ENCODE assay signal across 26 mouse cellular contexts in genomic region chr2:27371450-27371849, GRCm38 (mm10). TPM values are rescaled to one million over a fixed set of nuclear protein-coding genes. Genes with fewer than 3 reads are reported as not detected.
DNase-seq lines count a peak whose midpoint lies in the region; ATAC-seq lines count a peak whose summit lies in the region.
"Had no signal": no experiment of that assay in that cellular context is flagged by ENCODE, and none has a peak within 500 bp of the region (broad histone marks: within the 10 kb centered on the region; RNA-seq: fewer than 3 reads in every experiment).

No protein-coding gene starts in this region.

- H3K9me3 ChIP-seq in limb, embryonic 12.5 days: no peaks in the 10 kb centered on the region
- H3K9me3 ChIP-seq in limb, embryonic 10.5 days (replicated peaks): no peaks in the 10 kb centered on the region
- H3K9me3 ChIP-seq: forebrain, embryonic 12.5 days; liver, embryonic 13.5 days; midbrain, embryonic 13.5 days; neural tube, embryonic 13.5 days had no signal

- H3K9ac ChIP-seq in limb, embryonic 12.5 days (replicated peaks): 0 out of 2 replicates have a peak overlapping the region, but pooled peaks have one; percentile 34
- H3K9ac ChIP-seq: forebrain, embryonic 12.5 days; hindbrain, embryonic 14.5 days; liver, embryonic 13.5 days; midbrain, embryonic 13.5 days; neural tube, embryonic 13.5 days had no signal

- H3K36me3 ChIP-seq in limb, embryonic 12.5 days: no peaks in the 10 kb centered on the region
- H3K36me3 ChIP-seq in limb, embryonic 10.5 days: no peaks in the 10 kb centered on the region
- H3K36me3 ChIP-seq: forebrain, embryonic 12.5 days; midbrain, embryonic 13.5 days; neural tube, embryonic 13.5 days had no signal

- no peak overlapping the region for H3K27ac ChIP-seq in limb, embryonic 12.5 days
- H3K27ac ChIP-seq in limb, embryonic 10.5 days: no peak overlapping the region
- H3K27ac ChIP-seq: forebrain, embryonic 12.5 days; hindbrain, embryonic 14.5 days; layer of hippocampus, adult 2 months; left cerebral cortex, adult 2 months; liver, embryonic 13.5 days; macrophage; neural tube, embryonic 13.5 days had no signal

- no peak overlapping the region for H3K4me2 ChIP-seq in limb, embryonic 12.5 days
- H3K4me2 ChIP-seq: forebrain, embryonic 12.5 days; hindbrain, embryonic 14.5 days; liver, embryonic 13.5 days; midbrain, embryonic 13.5 days; neural tube, embryonic 13.5 days had no signal

- no peak overlapping the region for H3K4me3 ChIP-seq in limb, embryonic 12.5 days (replicated peaks)
- H3K4me3 ChIP-seq in limb, embryonic 10.5 days: no peak overlapping the region
- H3K4me3 ChIP-seq: erythroblast, embryonic 14.5 days; forebrain, embryonic 12.5 days; layer of hippocampus, adult 2 months; left cerebral cortex, adult 2 months; liver, embryonic 13.5 days; midbrain, embryonic 13.5 days; neural tube, embryonic 13.5 days had no signal

- peak; percentile 74 for DNase-seq in kidney, adult 11 months
- no peak for DNase-seq in kidney, postnatal 10 days
- no peak for DNase-seq in limb, embryonic 10.5 days (ENCODE audit: low spot score)
- peak; percentile 40 for DNase-seq in kidney, postnatal 14 days
- DNase-seq in cerebellum, postnatal 10 days: no peak
- DNase-seq: adrenal gland, postnatal 25 days; cerebellum, adult 18-20 months; cerebellum, postnatal 14 days; gastrocnemius, postnatal 10 days; heart, postnatal 14 days; liver, embryonic 13.5 days; lung, adult 2 months; lung, postnatal 10 days; right cerebral cortex, postnatal 4 days had no signal

- H3K27me3 ChIP-seq in limb, embryonic 12.5 days: no peaks in the 10 kb centered on the region
- no peaks in the 10 kb centered on the region for H3K27me3 ChIP-seq in limb, embryonic 10.5 days (ENCODE audit: low read depth, poor library complexity, severe bottlenecking)
- H3K27me3 ChIP-seq: liver, embryonic 13.5 days; midbrain, embryonic 13.5 days; neural tube, embryonic 13.5 days had no signal

- H3K4me1 ChIP-seq in limb, embryonic 12.5 days (replicated peaks): peaks cover 31% of the 10 kb centered on the region
- H3K4me1 ChIP-seq in limb, embryonic 10.5 days: peaks cover 44% of the 10 kb centered on the region

- no peak for ATAC-seq in limb, embryonic 12.5 days (ENCODE audit: insufficient number of reproducible peaks, insufficient read depth, low FRiP score, low TSS enrichment, low read depth)
- ATAC-seq in cerebellum, adult (ENCODE audit: insufficient number of reproducible peaks, low FRiP score, low TSS enrichment): no peak
- ATAC-seq: CD4-positive, CD25-positive, alpha-beta regulatory T cell, adult 4 months; inflammation-experienced regulatory T-cells, adult 6 months; midbrain, embryonic 13.5 days had no signal

- WGBS in limb, embryonic 12.5 days: 75% methylated on average over 2 of the region's 2 CpGs
- WGBS in limb, embryonic 10.5 days: 94% methylated on average over 2 of the region's 2 CpGs

RNA-seq across cellular contexts. Expression of gene Vav2, which starts 55.4 kb away (rescaled TPM):
- polyA plus RNA-seq in limb, embryonic 12.5 days (2016; fragmentation: Nextera tagmentation; extraction: Ambion mirVana): 8.0 and 8.5 TPM in 2 replicates
- 9.2 and 9.6 TPM in 2 replicates for polyA plus RNA-seq in limb, embryonic 10.5 days (2016; fragmentation: Nextera tagmentation; extraction: Ambion mirVana)

Comparison
In these comparisons a context has a peak if more than half of its experiments do, and no peak if none do; other contexts are left out.
1. DNase-seq: peak in kidney, adult 11 months (single experiment) and kidney, postnatal 14 days (single experiment); none in kidney, postnatal 10 days (single experiment), limb, embryonic 10.5 days (single experiment) and cerebellum, postnatal 10 days (0 of 2).